Mouse (Mus musculus) adrenal gland, adult 18-20 months (tissue): ENCODE results near the gene Diablo. TPM values are rescaled to one million over a fixed set of nuclear protein-coding genes. Genes with fewer than 3 reads are reported as not detected.
"Not testable (repeated sequence)": the region's sequence is repeated elsewhere in the genome, so short reads cannot be mapped to it uniquely, and the experiment has no call there.

Experiments
- DNase-seq, 2 experiments: peaks; one replicate each; pipeline ENCODE4 v3.0.0; 2021 to 2022; ENCODE audit warnings: low spot score in 2 of 2
- long read RNA-seq, 2 experiments: library from polyadenylated mRNA; stranded (forward); transcript quantifications; one replicate each; pipeline ENCODE4 v2.0.0; 2021
- total RNA-seq, 2 experiments: library from RNA; stranded (reverse); gene quantifications; 1 replicate in 1 of 2; 2 replicates in 1 of 2; pipeline ENCODE4 v1.2.3; 2021

Gene Diablo
- total RNA-seq: 10 to 100 TPM; 73.5 to 83.4 TPM
- long read RNA-seq, experiment 1, transcript Diablo-203 (6 exons, 1,576 nt): major isoform, 57 of 69 reads
- long read RNA-seq, experiment 1, partial matches to known transcripts: 0 of 69 reads
- long read RNA-seq, experiment 1, other reads (novel, unspliced or antisense): 10 of 69 reads
- long read RNA-seq, experiment 2, transcript Diablo-203 (6 exons, 1,576 nt): major isoform, 347 of 423 reads
- long read RNA-seq, experiment 2, partial matches to known transcripts: 48 of 423 reads
- long read RNA-seq, experiment 2, other reads (novel, unspliced or antisense): 22 of 423 reads

GRCm38 (mm10) chr5:123523692-123524392 lies at the start of gene Diablo:
Diablo (minus strand) TSS chr5:123524176.
- peak; percentile 95 to 96 for DNase-seq

- DNase-seq: no peak
Measured at GRCm38 (mm10) chr5:123573362-123573761, 49.4 kb upstream of the Diablo start.

GRCm38 (mm10) chr5:123572357-123573186 lies 48.6 kb upstream of the Diablo start, which contains the start of gene Vps33a:
Vps33a (minus strand) TSS chr5:123573038.
- DNase-seq: peak; percentile 95 to 96

DNA sequence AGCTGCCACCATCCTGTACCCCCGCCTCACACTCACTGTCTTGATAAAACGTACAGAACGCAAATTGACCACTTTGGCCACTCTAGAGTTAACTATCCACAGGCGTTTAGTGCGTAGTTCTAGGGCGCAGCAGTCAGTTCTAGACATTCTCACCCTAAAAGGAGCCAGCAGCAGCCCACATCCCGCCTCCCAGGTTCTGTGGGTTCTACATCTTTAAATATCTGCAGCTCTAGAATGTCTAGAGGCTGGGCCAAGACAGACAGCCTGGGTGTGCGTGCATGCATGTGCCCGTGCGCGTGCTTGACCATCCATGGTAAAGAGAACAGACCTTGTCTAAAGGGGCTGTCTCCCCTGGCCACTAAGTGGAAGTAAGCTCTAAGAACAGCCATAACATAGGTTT lies 37.2 kb upstream of the Diablo start:
- no peak for DNase-seq

- DNase-seq: no peak
Measured at GRCm38 (mm10) chr5:123559588-123559987, 35.6 kb upstream of the Diablo start.

GRCm38 (mm10) chr5:123556451-123556850 lies 32.5 kb upstream of the Diablo start:
- DNase-seq: peak; percentile 45 to 47

DNA sequence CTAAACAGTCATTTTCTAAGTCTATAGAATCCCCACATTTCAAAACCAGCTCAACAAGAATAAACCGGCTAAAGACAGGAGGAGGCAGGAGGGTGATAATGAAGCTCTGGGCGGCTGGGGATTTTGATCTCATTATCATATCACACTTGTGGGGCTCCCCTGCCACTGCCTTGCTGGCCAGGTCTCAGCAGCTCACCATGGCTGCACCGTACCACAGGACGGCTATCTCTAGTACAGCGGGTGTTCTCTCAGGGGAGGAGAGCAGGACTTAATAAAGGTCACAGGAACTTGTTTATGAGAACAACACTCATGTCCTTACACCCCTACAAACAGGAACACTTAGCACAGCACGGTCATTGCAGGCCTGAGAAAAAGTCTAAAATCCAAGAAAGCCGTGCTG lies 31.7 kb upstream of the Diablo start:
- no peak for DNase-seq

- DNase-seq: no peak
Measured at GRCm38 (mm10) chr5:123533801-123534200, 9.8 kb upstream of the Diablo start.

DNA sequence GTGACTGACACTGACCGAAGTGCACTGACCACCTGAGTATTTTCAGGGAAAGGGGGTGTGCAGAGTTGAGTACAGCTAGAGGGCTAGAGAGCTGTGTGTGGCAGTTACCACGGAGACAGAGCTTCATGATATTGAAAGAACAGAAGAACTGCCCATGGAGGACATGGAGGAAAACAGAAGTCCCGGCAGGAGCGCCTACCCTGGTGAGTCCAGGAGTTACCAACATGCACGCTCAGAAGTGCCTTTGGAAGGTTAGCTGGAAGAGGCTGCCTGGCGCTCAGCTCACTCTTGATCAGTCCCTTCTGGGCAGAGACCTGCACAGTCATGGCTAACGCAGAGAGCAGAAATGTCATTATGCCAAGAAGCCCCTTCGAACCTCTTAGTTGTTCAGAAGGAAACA lies 6.1 kb upstream of the Diablo start:
- no peak for DNase-seq

DNA sequence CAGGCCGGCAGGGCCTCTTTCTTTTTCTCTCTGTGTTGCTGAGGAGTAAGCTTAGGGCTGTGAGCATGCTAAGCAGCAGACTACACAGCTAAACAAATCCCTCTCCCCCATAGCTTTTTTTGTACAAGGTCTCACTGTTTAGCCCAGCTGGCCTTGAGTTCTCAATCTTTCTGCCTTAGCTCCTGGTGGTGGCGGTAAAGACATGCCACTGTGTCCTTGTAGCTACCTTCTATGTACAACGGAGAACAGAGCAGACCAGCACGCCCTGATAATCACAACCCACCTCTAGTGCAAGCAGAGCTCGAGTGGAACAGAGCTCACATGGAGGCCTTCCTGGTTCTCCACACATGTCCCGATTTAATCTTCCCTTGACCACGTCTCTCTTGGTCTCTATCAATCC lies 4.7 kb upstream of the Diablo start:
- peak in 1 of 2 experiments; percentile 3 for DNase-seq

DNA sequence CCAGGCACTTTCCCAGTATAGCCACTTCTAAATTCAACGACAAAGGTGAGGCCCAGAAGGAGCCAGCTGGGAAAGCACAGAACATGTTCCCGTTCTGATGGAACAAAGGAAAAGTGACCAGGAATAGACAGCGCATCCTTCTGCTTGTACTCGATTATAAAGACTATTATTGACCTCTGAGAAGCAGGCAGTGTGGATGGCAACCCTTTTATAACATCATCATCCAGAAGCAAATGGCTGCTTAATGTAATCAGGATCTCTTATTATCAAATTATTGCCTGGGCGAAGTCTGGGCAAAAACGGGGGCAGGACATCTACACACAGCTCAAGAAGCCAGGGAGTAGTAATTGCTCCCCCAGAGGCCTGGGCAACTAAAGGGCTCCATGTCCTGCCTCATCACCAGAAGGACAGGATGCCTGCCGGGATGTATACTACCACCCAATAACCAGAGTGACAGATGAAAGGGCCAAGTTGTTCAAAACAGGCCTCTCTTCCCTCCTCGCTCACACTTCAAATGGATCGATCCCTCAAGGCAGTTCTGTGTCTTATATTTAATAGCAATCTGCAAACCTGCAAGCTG lies 2.0 kb upstream of the Diablo start:
- DNase-seq: no peak

DNA sequence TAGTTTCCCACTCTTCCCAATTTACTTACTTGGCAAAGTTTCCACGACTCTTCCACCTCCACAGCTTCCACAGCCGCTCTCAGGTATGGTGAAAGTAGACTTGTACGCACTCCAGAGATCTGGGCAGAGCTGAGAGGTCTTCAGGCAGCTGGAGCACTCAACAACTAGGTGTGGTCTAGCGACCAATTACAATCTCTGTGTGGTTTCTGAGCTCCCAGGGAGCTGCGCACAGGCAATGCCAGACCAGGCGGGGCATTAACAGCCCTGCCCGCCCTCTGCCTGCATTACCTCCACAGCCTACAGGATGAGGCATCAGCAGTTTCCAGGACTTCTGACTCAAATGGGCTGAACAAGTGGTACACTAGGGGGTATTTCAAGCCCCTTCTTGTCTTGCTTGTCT lies 1.3 kb upstream of the Diablo start, which contains the start of gene Gm49027:
Gm49027 (minus strand) TSS at position 208 of the 400 bp plus-strand sequence.
- DNase-seq: no peak

DNA sequence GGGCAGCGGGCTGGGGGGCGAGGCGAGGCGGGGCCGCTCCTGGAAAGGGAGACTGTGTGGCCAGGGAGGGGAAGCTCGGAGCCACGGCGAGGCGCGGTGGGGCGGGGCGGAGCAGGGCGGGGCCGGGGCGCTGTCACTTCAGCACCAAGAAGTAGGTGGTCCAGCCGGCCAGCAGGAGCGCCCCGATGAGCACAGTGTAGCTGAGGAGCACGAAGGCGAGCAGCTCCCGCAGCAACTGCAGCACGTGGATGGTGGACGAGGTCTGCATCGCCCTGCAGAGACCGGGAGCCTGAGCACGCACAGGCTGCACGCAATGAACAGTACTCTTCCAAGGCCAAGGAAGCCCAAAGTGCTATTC lies 396 bp upstream of the Diablo start:
- no peak for DNase-seq

- no peak for DNase-seq
Measured at GRCm38 (mm10) chr5:123522166-123522565, 1.8 kb downstream of the Diablo start.

GRCm38 (mm10) chr5:123521621-123522020 lies 2.4 kb downstream of the Diablo start:
- no peak for DNase-seq

- DNase-seq: no peak
Measured at GRCm38 (mm10) chr5:123520666-123521065, 3.3 kb downstream of the Diablo start.

DNA sequence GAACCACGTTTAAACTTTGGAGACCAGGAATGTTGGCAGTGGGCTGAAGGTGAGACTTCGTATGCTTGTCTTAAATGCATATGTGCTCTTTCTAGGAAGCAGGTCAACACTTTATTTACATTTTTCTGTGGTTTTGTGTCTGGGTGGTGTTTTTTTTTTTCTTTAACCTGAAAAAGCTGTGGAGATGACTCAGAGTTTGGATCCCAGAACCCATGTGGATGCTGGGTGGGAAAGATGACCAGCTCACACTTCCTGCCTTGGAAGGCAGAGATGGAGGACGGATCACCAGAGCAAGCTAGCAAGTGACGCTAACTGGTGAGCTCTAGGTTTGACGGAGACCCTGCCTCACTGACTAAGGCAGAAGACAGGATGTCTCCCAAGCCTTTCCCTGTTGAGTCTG lies 9.1 kb downstream of the Diablo start:
- DNase-seq: no peak

DNA sequence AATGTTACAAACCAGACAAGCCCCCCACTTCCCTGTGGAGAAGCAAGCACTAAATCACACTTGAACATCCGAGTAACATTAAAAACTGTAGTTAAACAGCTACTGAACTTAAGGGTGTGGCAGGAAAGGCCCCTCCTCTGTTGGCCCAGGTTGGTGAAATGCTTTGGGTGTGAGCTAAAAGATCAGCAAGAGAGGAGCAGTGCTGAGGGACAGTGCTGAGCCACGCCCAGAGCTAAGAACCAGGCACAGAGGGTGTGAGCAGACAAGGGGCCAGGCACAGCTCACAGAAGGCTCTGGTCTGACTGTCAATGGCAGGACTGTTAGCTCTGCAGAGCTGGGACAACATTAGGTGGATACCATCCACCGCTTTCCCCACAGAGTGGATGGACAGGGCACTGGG lies 11.9 kb downstream of the Diablo start:
- DNase-seq: no peak

DNA sequence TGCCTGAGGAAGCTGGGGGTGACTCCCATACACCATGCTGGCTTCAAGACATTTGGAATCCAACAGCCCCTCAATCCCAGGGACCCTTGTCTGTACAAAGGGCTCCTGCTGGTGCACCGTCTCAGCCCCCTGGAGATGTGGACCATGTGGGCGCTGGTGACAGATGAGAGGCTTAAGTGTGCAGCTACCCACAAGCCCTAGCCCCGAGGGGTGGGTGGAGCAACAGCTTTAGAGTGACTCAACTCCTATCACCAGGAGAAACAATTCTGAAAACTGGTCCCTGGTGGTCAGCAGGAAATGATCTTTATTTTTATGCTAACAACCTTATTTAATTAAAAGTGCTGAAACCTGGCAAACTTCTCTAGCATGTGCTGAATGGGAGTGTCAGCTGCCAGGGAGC lies 12.6 kb downstream of the Diablo start:
- not testable (repeated sequence) for DNase-seq

- no peak for DNase-seq
Measured at GRCm38 (mm10) chr5:123510160-123510559, 13.8 kb downstream of the Diablo start, which contains the start of gene B3gnt4. B3gnt4 (plus strand) TSS chr5:123510460.

GRCm38 (mm10) chr5:123508921-123509320 lies 15.1 kb downstream of the Diablo start:
- DNase-seq: no peak
